Mouse (Mus musculus) lung, postnatal 0 days (tissue): Measurements from ENCODE around the gene Rabl6. TPM values are rescaled to one million over a fixed set of nuclear protein-coding genes. Genes with fewer than 3 reads are reported as not detected.
"Not testable (repeated sequence)": the region's sequence is repeated elsewhere in the genome, so short reads cannot be mapped to it uniquely, and the experiment has no call there.

Experiments
- ATAC-seq: fragments of 200-750 bp; cut with Nextera tagmentation; 2 replicates; pipeline ENCODE4 v1.8.0; 2017; ENCODE audit warnings: moderate library complexity
- DNase-seq: peaks from one replicate; pipeline ENCODE4 v3.0.0-alpha.2; 2016; ENCODE audit warnings: low spot score
- H3K27ac ChIP-seq: fragments of 300-500 bp; sonication (generic); 2 replicates; pipeline ENCODE4 v1.5.1; 2014; ENCODE audit warnings: antibody characterized with exemption, mild to moderate bottlenecking, low read length, mixed read lengths
- H3K27me3 ChIP-seq: fragments of 300-500 bp; sonication (generic); replicated peaks from 2 replicates; pipeline ENCODE4 v1.6.1; 2014; ENCODE audit warnings: low read length, mixed read lengths; ENCODE audit not compliant: insufficient read depth
- H3K36me3 ChIP-seq: fragments of 300-500 bp; sonication (generic); 2 replicates; pipeline ENCODE4 v1.6.1; 2014; ENCODE audit warnings: low read length, mixed read lengths; ENCODE audit not compliant: insufficient read depth
- H3K4me1 ChIP-seq: fragments of 300-500 bp; sonication (generic); 2 replicates; pipeline ENCODE4 v1.6.1; 2014; ENCODE audit warnings: antibody characterized with exemption, low read depth, low read length, mixed read lengths; ENCODE audit not compliant: insufficient read depth
- H3K4me2 ChIP-seq: fragments of 300-500 bp; sonication (generic); replicated peaks from 2 replicates; pipeline ENCODE4 v1.6.1; 2014; ENCODE audit warnings: low read depth, mild to moderate bottlenecking, low read length, moderate library complexity, mixed read lengths
- H3K4me3 ChIP-seq: fragments of 300-500 bp; sonication (generic); 2 replicates; pipeline ENCODE4 v1.5.1; 2014; ENCODE audit warnings: low read depth, low read length
- H3K9ac ChIP-seq: fragments of 300-500 bp; sonication (generic); replicated peaks from 2 replicates; pipeline ENCODE4 v1.6.1; 2014; ENCODE audit warnings: low read depth, mild to moderate bottlenecking
- H3K9me3 ChIP-seq: fragments of 300-500 bp; sonication (generic); 2 replicates; pipeline ENCODE4 v1.6.1; 2016; ENCODE audit warnings: low read length, mixed read lengths
- CTCF ChIP-seq: IDR thresholded peaks from 2 replicates; pipeline ENCODE4 v1.5.1; 2016; ENCODE audit warnings: antibody characterized with exemption, mild to moderate bottlenecking
- EP300 ChIP-seq: IDR thresholded peaks from 2 replicates; pipeline ENCODE4 v1.6.1; 2016; ENCODE audit warnings: antibody characterized with exemption, mild to moderate bottlenecking, control low read depth
- WGBS: fragments of 180-500 bp; shearing (Covaris S2); extraction: QIAGEN DNeasy Blood & Tissue Kit; methylation state at CpG from one replicate; pipeline ENCODE4 v1.1.7; 2014; 5-methylcytosine and 5-hydroxymethylcytosine counted together
- polyA plus RNA-seq: library from polyadenylated mRNA; unstranded; fragments of >200 nt; fragmentation: Nextera tagmentation; extraction: Ambion mirVana; gene quantifications from 2 replicates; pipeline ENCODE4 v1.2.1, GENCODE M21; 2015

Rabl6 gene
- polyA plus RNA-seq, 1 experiment from 2014 or later: 34.7 TPM

DNA sequence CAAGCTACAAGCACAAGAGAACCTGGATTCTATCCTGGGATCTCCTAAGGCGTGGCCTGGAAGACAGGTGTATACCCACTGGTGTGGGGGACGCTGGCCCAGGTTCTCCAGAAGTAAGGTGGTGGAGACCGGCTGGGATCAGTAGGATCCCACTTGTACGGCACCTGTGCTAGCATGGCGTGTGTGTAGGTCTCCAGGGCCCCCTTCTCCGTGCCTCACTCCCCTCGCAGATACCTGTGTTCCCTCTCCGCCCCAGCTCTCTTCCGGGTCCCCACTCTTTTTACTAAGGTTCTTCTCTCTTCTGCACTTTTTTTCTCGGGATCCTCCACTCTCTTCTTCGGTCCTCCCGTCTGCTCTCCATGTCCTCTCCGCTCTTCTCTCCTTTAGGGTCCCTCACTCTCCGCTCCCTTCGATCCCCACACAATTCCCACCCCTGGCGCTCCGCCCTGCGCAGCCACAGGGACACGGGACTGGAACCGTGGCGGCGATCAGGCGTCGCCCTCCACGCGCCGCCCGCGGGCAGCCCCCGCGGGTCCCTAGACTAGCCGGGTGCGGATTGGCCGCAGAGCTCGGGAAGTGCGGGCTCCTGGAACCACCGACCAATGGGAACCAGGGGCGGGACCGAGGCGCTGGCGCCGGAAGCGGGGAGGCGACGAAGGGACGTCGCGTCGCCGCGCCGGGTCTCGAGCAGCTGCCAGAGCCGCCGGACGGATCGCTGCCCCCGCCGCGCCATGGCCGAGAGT is 50.9 kb downstream of the Rabl6 start, which contains the start of gene Edf1:
Edf1 (plus strand) TSS at position 627 of the 743 bp plus-strand sequence.
- WGBS: under 1% methylated on average over 61 of the region's 61 CpGs
- peaks cover 10% of the 10 kb centered on the region; the same call in 1 of the 2 replicates for H3K36me3 ChIP-seq
- no peak for TF ChIP-seq EP300
- TF ChIP-seq CTCF: no peak
- H3K27me3 ChIP-seq: no peaks in the 10 kb centered on the region
- H3K4me2 ChIP-seq: peak within 1 kb of the TSS; percentile 92
- H3K4me1 ChIP-seq: peaks cover 6% of the 10 kb centered on the region
- H3K9ac ChIP-seq: peak within 1 kb of the TSS; percentile 95
- H3K27ac ChIP-seq: peak within 1 kb of the TSS; percentile 66
- no peaks in the 10 kb centered on the region for H3K9me3 ChIP-seq
- peak; percentile 96 for DNase-seq
- peak; percentile 100 for ATAC-seq
- H3K4me3 ChIP-seq: peak within 1 kb of the TSS; percentile 89

DNA sequence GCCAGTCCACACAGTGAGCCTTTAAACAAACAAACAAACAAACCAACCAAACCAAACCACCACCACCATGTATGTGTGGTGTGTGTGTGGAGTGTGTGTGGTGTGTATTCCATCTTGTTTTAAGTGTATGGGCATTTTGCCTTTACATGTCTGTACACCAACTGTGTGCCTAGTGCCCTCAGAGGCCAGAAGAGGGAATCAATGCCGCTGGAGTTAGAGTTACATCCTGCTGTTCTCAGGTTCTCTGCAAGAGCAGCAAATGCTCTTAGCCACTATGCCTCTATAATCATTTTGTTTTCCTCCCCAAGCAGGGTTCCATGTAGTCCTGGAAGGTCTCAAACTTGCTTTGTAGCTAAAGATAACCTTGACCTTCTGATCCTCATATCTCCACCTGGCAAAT is 52.0 kb downstream of the Rabl6 start:
- Histone ChIP-seq H3K27me3 (no peaks in the 10 kb centered on the region), H3K4me2 (no peak overlapping the region), H3K27ac (no peak overlapping the region), H3K9me3 (no peaks in the 10 kb centered on the region), H3K4me1 (peaks cover 6% of the 10 kb centered on the region), H3K36me3 (peaks cover 5% of the 10 kb centered on the region; the same call in 1 of the 2 replicates), H3K9ac (no peak overlapping the region), H3K4me3 (no peak overlapping the region)
- 63% methylated on average over 1 of the region's 1 CpGs for WGBS
- ATAC-seq (no peak), DNase-seq (no peak)
- TF ChIP-seq EP300: no peak

DNA sequence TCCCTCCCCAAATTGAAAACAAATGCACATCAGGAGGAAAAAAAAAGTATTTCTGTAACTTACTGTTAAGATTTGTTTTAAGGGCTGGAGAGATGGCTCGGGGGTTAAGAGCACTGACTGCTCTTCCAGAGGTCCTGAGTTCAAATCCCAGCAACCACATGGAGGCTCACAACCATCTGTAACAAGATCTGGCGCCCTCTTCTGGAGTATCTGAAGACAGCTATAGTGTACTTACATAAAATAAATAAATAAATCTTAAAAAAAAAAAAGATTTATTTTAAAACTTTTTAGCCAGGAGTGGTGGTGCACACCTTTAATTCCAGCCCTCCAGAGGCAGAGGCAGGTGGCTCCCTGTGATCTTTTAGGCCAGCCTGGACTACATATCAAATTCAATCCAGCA is 52.8 kb downstream of the Rabl6 start:
- not testable (repeated sequence) for H3K9me3 ChIP-seq, ATAC-seq, H3K4me3 ChIP-seq, H3K9ac ChIP-seq, DNase-seq, H3K4me1 ChIP-seq, H3K36me3 ChIP-seq, H3K4me2 ChIP-seq, H3K27me3 ChIP-seq, H3K27ac ChIP-seq
- WGBS: 48% methylated on average over 2 of the region's 2 CpGs
- 0 out of 2 replicates have a peak, but pooled peaks have one; percentile 17 for TF ChIP-seq CTCF

DNA sequence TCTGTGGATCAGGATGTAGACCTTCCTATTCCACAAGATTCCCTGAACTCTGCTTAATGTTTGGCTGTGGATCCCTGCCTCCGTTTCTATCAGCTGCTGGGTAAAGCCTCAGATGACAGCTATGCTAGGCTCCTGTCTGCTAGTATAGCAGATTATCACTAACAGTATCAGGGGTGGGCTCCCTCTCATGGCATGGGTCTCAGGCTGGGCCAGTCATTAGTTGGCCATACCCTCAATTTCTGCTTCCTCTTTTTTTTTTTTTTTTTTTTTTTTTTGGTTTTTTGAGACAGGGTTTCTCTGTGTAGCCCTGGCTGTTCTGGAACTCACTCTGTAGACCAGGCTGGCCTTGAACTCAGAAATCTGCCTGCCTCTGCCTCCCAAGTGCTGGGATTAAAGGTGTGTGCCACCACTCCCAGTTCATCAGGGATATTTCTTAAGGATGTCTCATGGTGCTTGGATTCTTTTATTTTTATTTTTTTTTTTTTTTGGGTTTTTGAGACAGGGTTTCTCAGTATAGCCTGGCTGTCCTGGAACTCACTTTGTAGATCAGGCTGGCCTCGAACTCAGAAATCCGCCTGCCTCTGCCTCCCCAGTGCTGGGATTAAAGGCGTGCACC is 55.0 kb downstream of the Rabl6 start:
- WGBS: 79% methylated on average over 4 of the region's 4 CpGs
- DNase-seq, ATAC-seq: not testable (repeated sequence)

DNA sequence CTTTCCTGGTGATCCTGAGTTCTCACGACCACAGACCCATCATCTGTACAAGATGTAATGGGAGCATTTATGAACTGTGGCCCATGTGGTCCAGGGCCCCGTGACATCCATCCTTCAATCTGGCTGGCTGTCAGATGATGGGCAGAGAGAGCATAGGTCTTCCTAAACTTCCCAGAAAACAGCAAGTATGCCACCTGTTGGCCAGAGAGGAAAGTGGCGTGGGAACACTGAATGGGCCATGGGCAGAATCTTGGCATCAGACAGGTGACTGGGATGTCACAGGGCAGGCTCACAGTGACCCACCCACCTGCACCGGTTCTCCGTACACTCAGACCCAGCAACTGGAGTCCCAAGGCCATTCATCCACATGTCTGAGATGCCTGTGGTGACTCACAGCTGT is 57.1 kb downstream of the Rabl6 start:
- H3K27me3 ChIP-seq: no peaks in the 10 kb centered on the region
- no peak overlapping the region for H3K27ac ChIP-seq
- H3K9ac ChIP-seq: no peak overlapping the region
- peak; percentile 81 for TF ChIP-seq CTCF
- TF ChIP-seq EP300: no peak
- H3K4me1 ChIP-seq: no peaks in the 10 kb centered on the region; the same call in 1 of the 2 replicates
- 27% methylated on average over 5 of the region's 5 CpGs for WGBS
- ATAC-seq (no peak), DNase-seq (peak; percentile 30)
- no peaks in the 10 kb centered on the region for H3K36me3 ChIP-seq
- H3K9me3 ChIP-seq: no peaks in the 10 kb centered on the region
- no peak overlapping the region for H3K4me2 ChIP-seq
- no peak overlapping the region for H3K4me3 ChIP-seq

More for the DNA sequence above, 55.0 kb downstream of the Rabl6 start:
- not testable (repeated sequence) for H3K27me3 ChIP-seq, H3K4me1 ChIP-seq, H3K4me2 ChIP-seq, H3K9me3 ChIP-seq, H3K9ac ChIP-seq, H3K27ac ChIP-seq, H3K4me3 ChIP-seq, H3K36me3 ChIP-seq

DNA sequence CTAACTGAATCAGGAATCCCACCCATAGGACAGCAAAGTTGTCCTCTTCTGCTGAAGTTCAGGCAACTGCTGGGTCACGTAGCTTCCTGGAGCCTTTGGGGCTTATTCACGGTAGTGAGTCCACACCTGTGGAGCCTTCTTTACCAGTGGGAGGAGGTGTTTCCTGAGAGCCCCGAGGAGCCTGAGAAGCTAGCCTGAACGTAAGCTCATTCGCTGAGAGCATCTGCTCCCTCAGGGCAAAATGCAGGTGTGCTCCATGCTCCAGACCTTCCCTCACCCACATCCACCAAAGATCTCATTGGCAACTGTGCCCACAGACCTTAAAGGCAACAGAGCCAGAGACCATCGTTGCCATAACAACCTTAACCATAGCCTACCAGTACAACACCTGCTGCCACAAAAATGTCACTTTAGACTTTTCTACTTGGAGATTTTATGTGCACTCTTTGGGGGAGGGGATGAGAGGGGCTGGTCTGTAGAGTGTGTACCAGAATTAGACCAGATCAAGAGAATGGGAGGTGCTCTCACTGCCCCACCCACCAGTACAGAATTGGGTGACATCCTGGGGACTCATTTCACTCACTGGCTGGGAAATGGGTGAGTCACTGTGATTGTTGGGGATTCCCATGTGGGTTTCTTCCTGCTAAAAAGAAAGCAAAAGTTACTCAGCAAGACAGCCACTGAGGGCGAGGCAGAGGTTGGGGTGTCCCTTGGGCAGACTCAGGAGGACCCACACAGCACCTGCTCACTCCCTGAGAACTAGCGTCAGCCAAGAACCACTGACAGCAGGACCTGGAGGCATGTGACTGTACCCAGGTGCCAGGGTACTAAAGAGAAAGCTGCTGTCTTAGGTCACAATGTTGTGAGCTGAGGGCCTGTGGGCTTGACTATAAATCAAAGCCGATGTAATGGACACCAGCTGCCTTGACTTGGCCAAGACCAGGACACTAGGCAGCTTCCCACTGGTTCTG is 59.0 kb downstream of the Rabl6 start:
- peaks cover 4% of the 10 kb centered on the region; the same call in 1 of the 2 replicates for H3K4me1 ChIP-seq
- no peaks in the 10 kb centered on the region for H3K36me3 ChIP-seq
- no peak overlapping the region for H3K9ac ChIP-seq
- ATAC-seq (no peak), DNase-seq (no peak)
- no peak overlapping the region for H3K4me3 ChIP-seq
- no peak overlapping the region for H3K27ac ChIP-seq
- TF ChIP-seq CTCF (no peak), EP300 (no peak)
- no peaks in the 10 kb centered on the region for H3K9me3 ChIP-seq
- no peaks in the 10 kb centered on the region for H3K27me3 ChIP-seq
- H3K4me2 ChIP-seq: no peak overlapping the region
- 67% methylated on average over 9 of the region's 9 CpGs for WGBS
